Mouse (Mus musculus) heart, embryonic 14.5 days (tissue): ENCODE results near the gene Srgap3. TPM values are rescaled to one million over a fixed set of nuclear protein-coding genes. Genes with fewer than 3 reads are reported as not detected.

Source experiments
- ATAC-seq: fragments of 200-750 bp; cut with Nextera tagmentation; 2 replicates; pipeline ENCODE4 v1.8.0; 2017; ENCODE audit warnings: low read depth, moderate TSS enrichment; ENCODE audit not compliant: insufficient number of reproducible peaks, insufficient read depth, low FRiP score
- H3K27ac ChIP-seq, 2 experiments: fragments of 200-500 bp in 1 of 2; fragments of 300-500 bp in 1 of 2; sonication (generic) in 1 of 2; replicated peaks in 1 of 2; 2 replicates each; pipeline ENCODE4 v1.5.1; 2012 to 2014; ENCODE audit warnings: low read depth in 2 of 2, low read length in 2 of 2, control low read depth in 1 of 2, mild to moderate bottlenecking in 1 of 2, mixed read lengths in 1 of 2; ENCODE audit not compliant: control insufficient read depth in 1 of 2, insufficient read depth in 1 of 2
- H3K27me3 ChIP-seq: fragments of 300-500 bp; sonication (generic); 2 replicates; pipeline ENCODE4 v1.6.1; 2014; ENCODE audit warnings: mild to moderate bottlenecking, low read length, control low read depth; ENCODE audit not compliant: control insufficient read depth, insufficient read depth
- H3K36me3 ChIP-seq: fragments of 300-500 bp; sonication (generic); 2 replicates; pipeline ENCODE4 v1.6.1; 2014; ENCODE audit warnings: mild to moderate bottlenecking, control low read depth, low read length, mixed read lengths; ENCODE audit not compliant: control insufficient read depth, insufficient read depth
- H3K4me1 ChIP-seq, 2 experiments: fragments of 200-500 bp in 1 of 2; fragments of 300-500 bp in 1 of 2; sonication (generic) in 1 of 2; 2 replicates each; pipeline ENCODE4 v1.6.1; 2012 to 2014; ENCODE audit warnings: low read length in 2 of 2, control low read depth in 1 of 2, mixed read lengths in 1 of 2; ENCODE audit not compliant: control insufficient read depth in 2 of 2, insufficient read depth in 2 of 2
- H3K4me2 ChIP-seq: fragments of 300-500 bp; sonication (generic); 2 replicates; pipeline ENCODE4 v1.6.1; 2014; ENCODE audit warnings: mild to moderate bottlenecking, low read length
- H3K4me3 ChIP-seq, 2 experiments: fragments of 200-500 bp in 1 of 2; fragments of 300-500 bp in 1 of 2; sonication (generic) in 1 of 2; 2 replicates each; pipeline ENCODE4 v1.5.1; 2012 to 2014; ENCODE audit warnings: low read length in 2 of 2, mild to moderate bottlenecking in 2 of 2, control low read depth in 1 of 2, low read depth in 1 of 2, moderate library complexity in 1 of 2; ENCODE audit not compliant: control insufficient read depth in 1 of 2, insufficient read depth in 1 of 2
- H3K9ac ChIP-seq: fragments of 300-500 bp; sonication (generic); 2 replicates; pipeline ENCODE4 v1.6.1; 2014; ENCODE audit warnings: mild to moderate bottlenecking, low read length
- H3K9me3 ChIP-seq: fragments of 300-500 bp; sonication (generic); 2 replicates; pipeline ENCODE4 v1.6.1; 2016; ENCODE audit warnings: low read length, control low read depth; ENCODE audit not compliant: control insufficient read depth
- WGBS: fragments of 180-500 bp; shearing (Covaris S2); extraction: QIAGEN DNeasy Blood & Tissue Kit; methylation state at CpG from one replicate; pipeline ENCODE4 v1.1.7; 2014; 5-methylcytosine and 5-hydroxymethylcytosine counted together
- polyA plus RNA-seq: library from polyadenylated mRNA; unstranded; fragments of >200 nt; fragmentation: Nextera tagmentation; extraction: Ambion mirVana; gene quantifications from 2 replicates; pipeline ENCODE4 v1.2.1, GENCODE M21; 2014

The Srgap3 gene
- polyA plus RNA-seq, 1 experiment from 2014 or later: 1.1 TPM

- no peak overlapping the region for H3K4me3 ChIP-seq
- peaks cover 14% of the 10 kb centered on the region for H3K36me3 ChIP-seq
- no peak for ATAC-seq
- no peaks in the 10 kb centered on the region; the same call in 1 of the 2 replicates for H3K27me3 ChIP-seq
- H3K9me3 ChIP-seq: no peaks in the 10 kb centered on the region
- 0 out of 4 replicates have a peak, but pooled peaks cover 0 to 6% of the 10 kb centered on the region in 2 experiments for H3K4me1 ChIP-seq
- no peak overlapping the region for H3K27ac ChIP-seq
- no peak overlapping the region for H3K9ac ChIP-seq
- no peak overlapping the region for H3K4me2 ChIP-seq
- WGBS: 99% methylated on average over 5 of the region's 5 CpGs
Measured at GRCm38 (mm10) chr6:112694492-112694891, 252.6 kb downstream of the Srgap3 start.

- Histone ChIP-seq H3K4me1 (peaks cover 0 to 9% of the 10 kb centered on the region in 2 experiments; a peak in 1 of 4 replicates), H3K36me3 (peaks cover 16% of the 10 kb centered on the region), H3K4me3 (no peak overlapping the region), H3K4me2 (no peak overlapping the region), H3K27me3 (no peaks in the 10 kb centered on the region), H3K9ac (no peak overlapping the region), H3K27ac (no peak overlapping the region), H3K9me3 (no peaks in the 10 kb centered on the region)
- 89% methylated on average over 1 of the region's 1 CpGs for WGBS
- ATAC-seq: no peak
Measured at GRCm38 (mm10) chr6:112691523-112691922, 255.5 kb downstream of the Srgap3 start.

GRCm38 (mm10) chr6:112688033-112688432 is 259.0 kb downstream of the Srgap3 start:
- H3K4me2 ChIP-seq: no peak overlapping the region
- no peaks in the 10 kb centered on the region for H3K27me3 ChIP-seq
- H3K27ac ChIP-seq: no peak overlapping the region
- peaks cover 26% of the 10 kb centered on the region for H3K36me3 ChIP-seq
- H3K4me1 ChIP-seq: peaks cover 0 to 4% of the 10 kb centered on the region in 2 experiments; a peak in 1 of 4 replicates
- ATAC-seq: no peak
- H3K4me3 ChIP-seq: no peak overlapping the region
- H3K9ac ChIP-seq: no peak overlapping the region
- no peaks in the 10 kb centered on the region for H3K9me3 ChIP-seq
- 91% methylated on average over 3 of the region's 3 CpGs for WGBS

- Histone ChIP-seq H3K27ac (no peak overlapping the region), H3K36me3 (peaks cover 26% of the 10 kb centered on the region), H3K9me3 (no peaks in the 10 kb centered on the region), H3K4me2 (no peak overlapping the region), H3K27me3 (no peaks in the 10 kb centered on the region), H3K4me3 (no peak overlapping the region), H3K9ac (no peak overlapping the region), H3K4me1 (peaks cover 0 to 4% of the 10 kb centered on the region in 2 experiments; a peak in 1 of 4 replicates)
- no peak for ATAC-seq
- 63% methylated on average over 7 of the region's 7 CpGs for WGBS
Measured at GRCm38 (mm10) chr6:112686485-112686884, 260.6 kb downstream of the Srgap3 start.

GRCm38 (mm10) chr6:112684065-112684464 is 263.0 kb downstream of the Srgap3 start:
- Histone ChIP-seq H3K27ac (no peak overlapping the region), H3K27me3 (no peaks in the 10 kb centered on the region), H3K4me2 (no peak overlapping the region), H3K9me3 (no peaks in the 10 kb centered on the region), H3K36me3 (peaks cover 32% of the 10 kb centered on the region), H3K4me1 (peaks cover 0 to 4% of the 10 kb centered on the region in 2 experiments; a peak in 1 of 4 replicates), H3K4me3 (no peak overlapping the region), H3K9ac (no peak overlapping the region)
- no peak for ATAC-seq
- WGBS: 74% methylated on average over 2 of the region's 2 CpGs

Other genes starting within 250 kb of the Srgap3 start
- 30.9 and 31.1 TPM in 2 replicates for gene Thumpd3, start 99.0 kb upstream of the Srgap3 start, polyA plus RNA-seq
- gene Setd5, start 130.1 kb upstream of the Srgap3 start, polyA plus RNA-seq: 57.0 and 59.1 TPM in 2 replicates
- 0.22 and 0.61 TPM in 2 replicates for gene Lhfpl4, start 248.1 kb upstream of the Srgap3 start, polyA plus RNA-seq